Mouse (Mus musculus) adrenal gland, postnatal 25 days (tissue): ENCODE measurements around the gene Osbp2. TPM values are rescaled to one million over a fixed set of nuclear protein-coding genes. Genes with fewer than 3 reads are reported as not detected.
A peak's percentile ranks its signal among the peaks of the same experiment; 100 is the strongest.

Experiments
- DNase-seq: peaks from one replicate; pipeline ENCODE4 v3.0.0; 2021; ENCODE audit warnings: mixed read lengths
- total RNA-seq: library from RNA; stranded (reverse); gene quantifications from 2 replicates; pipeline ENCODE4 v1.2.3, GENCODE M21; 2021

Osbp2 gene
- total RNA-seq, 1 experiment from 2014 or later, result 2.6 TPM

DNA sequence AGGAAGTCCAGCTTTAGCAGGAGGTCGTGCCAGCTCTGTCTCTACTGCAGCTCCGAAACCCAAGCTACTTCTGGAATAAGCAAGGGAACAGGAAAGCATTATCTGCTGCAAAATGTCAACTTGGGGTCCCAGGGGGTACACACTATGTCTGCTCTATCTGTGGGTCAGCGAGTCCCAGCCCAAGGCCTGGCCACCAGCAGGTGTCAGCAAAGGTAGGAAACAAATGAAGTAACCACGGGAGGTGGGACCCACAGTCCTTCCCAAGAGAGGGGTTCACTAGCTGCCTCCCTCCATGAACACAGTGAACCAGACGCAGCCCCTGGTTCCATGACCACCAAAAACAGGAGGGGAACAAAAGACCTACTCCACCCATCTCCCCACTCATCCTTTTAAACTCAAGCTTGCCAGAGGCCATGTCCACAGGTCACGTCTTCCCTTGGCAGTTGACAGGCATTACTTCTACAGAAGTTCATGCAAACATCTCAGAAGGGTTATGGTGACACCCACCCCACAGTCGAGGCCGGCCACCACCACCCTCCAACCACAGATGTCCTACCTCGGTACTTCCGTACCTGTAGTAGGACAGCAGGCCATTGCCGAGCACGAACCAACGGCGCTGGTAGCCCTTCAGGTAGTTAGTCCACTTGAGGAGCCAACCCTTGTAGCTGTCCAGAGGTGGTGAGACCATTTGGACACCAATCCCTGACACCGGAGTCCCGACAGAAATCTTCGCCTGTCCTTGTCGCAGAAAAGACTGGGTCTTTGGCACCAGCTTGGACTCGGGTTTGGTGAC is 846 bp downstream of the Osbp2 start:
- DNase-seq, result no peak

DNA sequence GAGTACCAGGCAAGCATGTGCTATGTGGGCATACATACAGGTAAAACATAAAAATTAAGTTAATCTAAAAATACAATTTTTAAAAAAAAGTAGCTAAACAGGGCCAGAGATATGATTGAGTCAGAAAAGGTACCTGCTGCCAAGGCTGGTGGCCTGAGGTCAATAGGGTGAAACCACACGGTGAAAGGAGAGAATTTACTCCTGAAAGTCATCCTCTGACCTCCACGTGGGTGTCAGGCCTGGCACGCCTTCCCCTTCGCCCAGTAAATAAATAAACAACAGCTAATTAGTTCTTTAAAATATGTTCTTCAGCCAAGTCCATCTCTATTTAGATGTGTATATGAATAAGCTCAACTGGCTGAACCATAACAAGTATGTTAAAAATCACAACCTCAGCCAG is 3.3 kb downstream of the Osbp2 start:
- no peak for DNase-seq

DNA sequence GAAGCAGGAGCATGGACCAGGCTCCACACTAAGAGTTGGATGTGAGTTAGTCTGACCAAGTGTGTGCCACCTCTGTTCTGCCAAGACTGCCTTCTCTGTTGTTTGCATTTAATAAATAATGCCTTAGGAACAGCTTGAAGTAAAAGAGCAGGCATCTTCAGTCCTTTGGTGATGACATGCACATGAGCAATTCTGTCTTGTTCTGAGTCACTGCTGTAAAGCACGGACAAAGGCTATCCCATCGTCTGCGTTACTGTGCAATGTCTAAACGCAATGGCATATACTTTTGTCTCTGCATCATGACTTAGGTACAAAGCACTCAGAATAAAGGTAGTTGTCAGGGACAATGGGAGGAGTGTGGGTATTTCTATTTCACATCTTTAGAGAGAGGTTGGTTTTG is 3.9 kb downstream of the Osbp2 start:
- no peak for DNase-seq

- no peak for DNase-seq
These were observed 5.8 kb downstream of the Osbp2 start for GRCm38 (mm10) chr11:3857902-3858301.

- DNase-seq, result no peak
These were observed 7.9 kb downstream of the Osbp2 start for GRCm38 (mm10) chr11:3855846-3856245.

- no peak for DNase-seq
These were observed 9.5 kb downstream of the Osbp2 start for GRCm38 (mm10) chr11:3854156-3854555.

GRCm38 (mm10) chr11:3853481-3854034 is 10.1 kb downstream of the Osbp2 start:
- peak; percentile 61 for DNase-seq

- no peak for DNase-seq
These were observed 10.7 kb downstream of the Osbp2 start for GRCm38 (mm10) chr11:3853031-3853430.

DNA sequence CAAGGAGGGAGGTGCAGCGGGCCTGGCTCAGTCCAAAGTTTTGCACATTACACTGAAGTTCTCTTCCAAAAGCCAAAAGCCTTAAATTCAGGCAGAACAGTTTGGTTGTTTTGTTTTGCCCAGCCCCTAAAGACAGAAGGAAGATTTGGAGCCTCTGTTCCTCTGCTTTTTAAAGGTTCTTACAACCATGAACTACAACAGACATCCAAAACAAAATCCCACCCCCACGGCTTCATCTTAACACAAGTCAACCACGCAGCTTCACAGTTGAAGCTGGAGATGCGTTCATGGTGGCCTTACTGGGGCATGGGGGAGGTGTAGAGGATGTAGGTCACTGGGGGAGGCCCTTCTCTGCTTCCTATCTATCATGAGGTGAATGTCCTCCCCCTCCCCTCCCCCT is 11.8 kb downstream of the Osbp2 start:
- no peak for DNase-seq

DNA sequence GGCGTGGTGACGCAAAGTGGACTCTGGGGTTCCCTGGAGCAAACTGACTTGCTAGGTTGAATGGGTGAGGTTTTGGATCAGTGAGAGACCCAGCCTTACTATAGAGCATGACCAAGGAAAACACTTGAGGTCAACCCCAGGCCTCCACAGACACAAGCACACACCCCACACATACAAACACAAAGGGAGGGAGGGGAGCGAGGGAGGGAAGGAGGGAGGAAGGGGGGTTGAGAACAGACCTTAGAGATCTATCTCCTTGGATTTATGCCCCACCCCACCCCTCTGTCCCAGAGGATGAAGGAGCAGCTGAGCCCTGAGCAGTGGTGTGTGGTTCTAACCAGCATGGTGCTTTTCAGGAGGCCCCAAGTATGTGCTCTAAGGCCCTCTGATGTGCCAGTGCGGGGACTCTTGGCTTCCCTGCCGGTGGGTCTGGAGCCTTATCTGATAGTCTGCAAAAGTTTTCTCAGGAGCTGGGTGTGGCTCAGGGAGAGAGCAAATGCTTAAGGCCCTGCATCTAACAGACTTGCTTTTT is 12.9 kb downstream of the Osbp2 start:
- no peak for DNase-seq

GRCm38 (mm10) chr11:3850315-3850614 is 13.4 kb downstream of the Osbp2 start:
- DNase-seq, result no peak

- DNase-seq, result no peak
These were observed 14.0 kb downstream of the Osbp2 start for GRCm38 (mm10) chr11:3849469-3850314.

DNA sequence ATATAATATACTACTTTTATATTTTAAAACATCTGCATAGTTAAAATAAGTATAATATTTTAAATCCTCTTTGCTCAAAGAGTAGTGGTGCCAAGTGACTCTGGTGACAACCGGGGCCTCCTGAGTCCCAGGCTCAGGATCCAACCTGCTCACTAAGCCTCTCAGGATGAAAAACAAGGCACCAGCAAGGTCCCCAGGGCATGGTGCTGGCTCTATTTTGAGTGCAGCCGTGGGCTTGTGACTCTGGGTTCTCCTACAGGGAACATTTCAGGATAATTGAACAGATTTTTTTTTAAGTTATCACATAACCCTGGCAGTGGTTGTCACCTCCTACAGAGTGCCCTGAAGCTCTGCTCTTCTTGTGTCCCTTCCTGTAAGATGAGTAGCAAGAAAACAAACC is 17.4 kb downstream of the Osbp2 start:
- no peak for DNase-seq

DNA sequence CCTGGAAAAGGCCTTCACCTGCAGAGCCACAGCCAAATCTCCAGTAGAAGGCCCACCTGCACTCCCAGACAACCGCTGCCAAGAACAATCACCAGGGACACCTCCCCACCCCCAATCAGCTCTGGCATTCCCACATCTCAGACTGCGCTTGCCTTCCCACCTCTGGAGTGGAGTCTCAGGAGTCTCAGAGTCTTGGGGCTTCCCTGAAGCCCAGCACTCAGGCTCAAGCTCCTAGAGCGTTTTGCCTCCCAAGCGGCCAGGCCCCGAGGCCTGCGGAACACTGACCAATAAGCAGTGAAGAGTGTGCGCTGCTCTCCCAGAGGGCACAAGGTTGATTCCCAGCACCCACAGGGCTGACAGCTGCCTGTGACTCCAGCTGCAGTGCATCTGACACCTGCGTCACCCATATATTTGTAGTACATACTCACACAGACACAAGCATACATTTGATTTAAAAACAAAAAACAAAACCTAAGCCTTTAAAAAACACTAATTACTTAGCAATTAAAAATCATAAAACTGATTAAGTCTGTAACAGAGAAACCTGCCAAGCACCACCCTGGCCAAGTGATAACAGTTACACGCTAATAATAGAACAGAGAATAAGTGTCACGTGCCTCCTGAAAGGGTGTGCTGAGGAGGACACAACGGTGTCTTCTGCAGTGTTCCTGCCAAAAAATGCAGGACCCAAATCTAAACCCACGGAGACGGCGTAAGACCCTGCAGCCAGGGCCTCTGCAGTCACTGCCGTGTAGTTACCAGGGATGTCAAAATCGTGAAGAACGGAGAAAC is 19.6 kb downstream of the Osbp2 start:
- DNase-seq, result no peak

DNA sequence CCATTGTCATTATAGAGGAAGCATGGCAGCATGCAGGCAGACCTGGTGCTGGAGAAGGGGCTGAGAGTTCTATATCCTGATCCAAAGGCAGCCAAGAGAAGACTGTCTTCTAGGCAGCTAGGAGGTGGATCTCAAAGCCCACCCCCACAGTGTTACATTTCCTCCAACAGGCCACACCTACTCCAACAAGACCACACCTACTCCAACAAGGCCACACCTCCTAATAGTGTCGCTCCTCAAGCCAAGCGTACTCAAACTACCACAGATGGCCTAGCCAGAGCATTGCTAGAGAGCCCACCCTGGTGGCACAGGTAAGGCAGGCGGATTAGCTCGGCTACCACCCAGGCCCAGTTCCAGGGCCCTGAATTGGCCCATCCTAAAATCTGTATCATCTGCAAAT is 28.4 kb downstream of the Osbp2 start:
- no peak for DNase-seq

GRCm38 (mm10) chr11:3834421-3835098 is 29.1 kb downstream of the Osbp2 start:
- peak; percentile 40 for DNase-seq

DNA sequence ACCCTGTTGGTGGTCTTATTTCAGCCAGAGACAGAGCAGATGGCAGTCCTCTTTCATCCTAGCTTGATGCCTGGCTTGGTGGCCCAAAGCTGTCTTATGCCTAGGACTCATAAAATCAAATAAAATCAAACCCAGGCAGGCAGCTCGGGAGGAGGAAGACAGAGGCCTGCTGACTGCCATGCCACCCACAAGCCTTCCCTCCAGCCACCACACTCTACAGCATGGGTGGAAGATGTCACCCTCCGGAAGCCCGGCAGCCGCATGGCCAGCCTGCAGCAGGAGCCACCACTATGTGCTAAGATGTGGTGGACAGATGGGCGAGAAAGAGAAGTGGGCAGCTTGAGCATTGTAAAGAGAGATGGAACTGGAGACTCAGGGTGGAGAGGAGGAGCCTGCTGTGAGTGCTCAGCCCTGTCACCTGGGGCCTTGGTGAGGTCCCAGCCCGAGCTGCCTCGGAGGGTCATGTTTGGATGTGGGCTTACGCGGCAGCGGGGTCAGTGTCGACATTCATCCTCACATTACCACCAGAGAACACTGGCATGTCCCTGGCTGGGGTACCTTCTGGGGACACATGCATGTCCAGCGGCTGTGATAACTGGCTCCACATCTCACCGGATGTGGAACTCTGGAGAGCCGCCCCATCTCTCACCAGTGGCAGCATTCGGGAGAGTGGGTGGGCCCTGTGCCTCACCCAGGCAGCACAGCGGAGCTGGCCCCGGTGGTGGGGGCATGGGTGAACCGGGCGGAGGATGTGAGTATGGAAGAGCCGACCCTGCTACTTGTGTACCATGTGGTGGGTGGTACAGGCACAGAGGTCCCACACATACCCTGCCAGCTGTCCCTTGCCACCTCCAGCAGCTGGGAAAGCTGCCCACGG is 29.9 kb downstream of the Osbp2 start:
- no peak for DNase-seq

GRCm38 (mm10) chr11:3832193-3832901 is 31.4 kb downstream of the Osbp2 start:
- DNase-seq, result peak; percentile 20

DNA sequence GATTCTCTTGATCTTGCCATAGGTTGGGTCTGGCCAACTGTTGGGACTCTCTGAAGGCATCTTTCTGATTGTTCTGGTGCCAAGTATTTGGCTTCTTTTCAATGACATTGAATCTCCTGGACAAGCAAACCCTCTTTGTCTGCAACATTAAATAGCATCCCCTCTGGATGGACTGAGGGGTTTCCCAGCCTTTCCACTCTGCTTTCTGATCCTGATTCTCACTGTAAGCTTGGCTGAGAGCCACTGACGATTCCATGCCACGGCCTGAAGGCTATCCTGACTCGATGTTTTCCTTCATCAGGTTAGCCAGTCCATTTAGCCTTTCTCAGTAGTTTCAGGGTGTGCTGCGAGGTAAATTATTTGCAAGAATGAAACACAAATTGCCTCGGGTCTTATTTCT is 34.0 kb downstream of the Osbp2 start:
- DNase-seq, result no peak

DNA sequence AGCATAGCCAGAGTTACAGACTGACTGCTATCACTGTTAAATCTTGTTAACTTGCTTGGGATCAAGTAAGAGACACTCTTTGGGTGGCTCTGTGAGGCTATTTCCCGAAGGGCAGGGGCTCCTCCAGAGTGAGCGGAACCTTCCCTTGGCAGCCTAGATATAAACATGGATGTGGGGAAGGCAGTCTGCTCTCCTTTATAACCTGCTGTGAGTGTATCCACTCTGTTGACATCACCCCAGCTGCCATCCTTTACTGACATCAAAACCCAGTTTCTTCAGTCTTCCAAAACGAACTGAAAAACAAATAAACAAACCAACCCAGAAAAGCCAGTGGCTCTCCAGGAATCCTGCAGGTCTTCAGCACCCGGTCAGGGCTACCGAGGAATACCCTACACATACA is 39.6 kb downstream of the Osbp2 start:
- DNase-seq, result no peak
